Mouse (Mus musculus): ENCODE results near the gene Higd1c. TPM values are rescaled to one million over a fixed set of nuclear protein-coding genes. Genes with fewer than 3 reads are reported as not detected.

Gene Higd1c
- polyA plus RNA-seq, 1 experiment from 2014 or later, result not detected

GRCm38 (mm10) chr15:100429959-100430565 is 65.7 kb downstream of the Higd1c start:
- Histone ChIP-seq H3K36me3 (no peaks in the 10 kb centered on the region), H3K27me3 (peaks cover 33% of the 10 kb centered on the region), H3K4me1 (no peaks in the 10 kb centered on the region), H3K9me3 (no peaks in the 10 kb centered on the region), H3K27ac (replicated peaks) (no peak overlapping the region), H3K9ac (replicated peaks) (no peak overlapping the region), H3K4me2 (replicated peaks) (no peak overlapping the region), H3K4me3 (no peak overlapping the region)
- 77% methylated on average over 11 of the region's 11 CpGs for WGBS
- ATAC-seq (ENCODE audit: low FRiP score, low read depth), result no peak

- H3K9ac ChIP-seq (replicated peaks), result no peak overlapping the region
- no peak overlapping the region for H3K4me2 ChIP-seq (replicated peaks)
- no peaks in the 10 kb centered on the region for H3K36me3 ChIP-seq
- ATAC-seq (ENCODE audit: low FRiP score, low read depth), result no peak
- H3K9me3 ChIP-seq, result no peaks in the 10 kb centered on the region
- no peak overlapping the region for H3K27ac ChIP-seq (replicated peaks)
- H3K4me3 ChIP-seq, result no peak overlapping the region
- peaks cover 9% of the 10 kb centered on the region; the same call in 1 of the 2 replicates for H3K27me3 ChIP-seq
- no peaks in the 10 kb centered on the region for H3K4me1 ChIP-seq
- 67% methylated on average over 4 of the region's 4 CpGs for WGBS
Observed at GRCm38 (mm10) chr15:100433234-100433633, 68.9 kb downstream of the Higd1c start.

Other genes starting within 250 kb of the Higd1c start
- gene Atf1, start 136.7 kb upstream of the Higd1c start, polyA plus RNA-seq (2016; fragmentation: Nextera tagmentation; extraction: Ambion mirVana), result 32.6 and 36.3 TPM in 2 replicates
- gene Tmprss12, start 83.7 kb upstream of the Higd1c start, polyA plus RNA-seq (2016; fragmentation: Nextera tagmentation; extraction: Ambion mirVana), result not detected in 2 replicates
- gene Mettl7a1, start 60.4 kb upstream of the Higd1c start, polyA plus RNA-seq (2016; fragmentation: Nextera tagmentation; extraction: Ambion mirVana), result 4.5 and 4.7 TPM in 2 replicates
- gene Mettl7a3, start 29.6 kb upstream of the Higd1c start, polyA plus RNA-seq (2016; fragmentation: Nextera tagmentation; extraction: Ambion mirVana), result not detected in 2 replicates
- gene Methig1, start 11.4 kb upstream of the Higd1c start, polyA plus RNA-seq (2016; fragmentation: Nextera tagmentation; extraction: Ambion mirVana), result not detected in 2 replicates
- not detected in 2 replicates for gene Mettl7a2, start 11.3 kb upstream of the Higd1c start, polyA plus RNA-seq (2016; fragmentation: Nextera tagmentation; extraction: Ambion mirVana)
- gene Gm5475, start 57.6 kb downstream of the Higd1c start, polyA plus RNA-seq (2016; fragmentation: Nextera tagmentation; extraction: Ambion mirVana), result 0.11 and 0.14 TPM in 2 replicates
- gene Slc11a2, start 60.5 kb downstream of the Higd1c start, polyA plus RNA-seq (2016; fragmentation: Nextera tagmentation; extraction: Ambion mirVana), result 22.6 and 22.8 TPM in 2 replicates
- 42.2 and 46.2 TPM in 2 replicates for gene Letmd1, start 104.5 kb downstream of the Higd1c start, polyA plus RNA-seq (2016; fragmentation: Nextera tagmentation; extraction: Ambion mirVana)
- gene Csrnp2, start 130.9 kb downstream of the Higd1c start, polyA plus RNA-seq (2016; fragmentation: Nextera tagmentation; extraction: Ambion mirVana), result 37.1 and 41.9 TPM in 2 replicates
- 50.3 and 51.1 TPM in 2 replicates for gene Tfcp2, start 187.5 kb downstream of the Higd1c start, polyA plus RNA-seq (2016; fragmentation: Nextera tagmentation; extraction: Ambion mirVana)
- 32.4 and 34.4 TPM in 2 replicates for gene Pou6f1, start 235.4 kb downstream of the Higd1c start, polyA plus RNA-seq (2016; fragmentation: Nextera tagmentation; extraction: Ambion mirVana)